Mouse (Mus musculus) hindbrain, embryonic 15.5 days (tissue): Measurements from ENCODE around the gene Pan2. TPM values are rescaled to one million over a fixed set of nuclear protein-coding genes. Genes with fewer than 3 reads are reported as not detected.
A peak's percentile ranks its signal among the peaks of the same experiment; 100 is the strongest.
"Not testable (repeated sequence)": the region's sequence is repeated elsewhere in the genome, so short reads cannot be mapped to it uniquely, and the experiment has no call there.

Experiments used
- ATAC-seq: fragments of 200-750 bp; cut with Nextera tagmentation; 2 replicates; pipeline ENCODE4 v1.8.0; 2017; ENCODE audit warnings: low read depth, moderate number of reproducible peaks, moderate TSS enrichment; ENCODE audit not compliant: low FRiP score
- H3K27ac ChIP-seq: fragments of 300-500 bp; sonication (generic); replicated peaks from 2 replicates; pipeline ENCODE4 v1.5.1; 2015; ENCODE audit warnings: mild to moderate bottlenecking, inconsistent platforms
- H3K27me3 ChIP-seq: fragments of 300-500 bp; sonication (generic); 2 replicates; pipeline ENCODE4 v1.6.1; 2015; ENCODE audit warnings: control low read depth, inconsistent platforms
- H3K36me3 ChIP-seq: fragments of 300-500 bp; sonication (generic); 2 replicates; pipeline ENCODE4 v1.6.1; 2015; ENCODE audit warnings: control low read depth, inconsistent platforms
- H3K4me1 ChIP-seq: fragments of 300-500 bp; sonication (generic); replicated peaks from 2 replicates; pipeline ENCODE4 v1.6.1; 2015; ENCODE audit warnings: control low read depth, inconsistent platforms
- H3K4me2 ChIP-seq: fragments of 300-500 bp; sonication (generic); 2 replicates; pipeline ENCODE4 v1.6.1; 2015; ENCODE audit warnings: moderate library complexity, mild to moderate bottlenecking, inconsistent platforms
- H3K4me3 ChIP-seq: fragments of 300-500 bp; sonication (generic); 2 replicates; pipeline ENCODE4 v1.5.1; 2015; ENCODE audit warnings: mild to moderate bottlenecking, inconsistent platforms
- H3K9ac ChIP-seq: fragments of 300-500 bp; sonication (generic); 2 replicates; pipeline ENCODE4 v1.6.1; 2015; ENCODE audit warnings: inconsistent platforms
- H3K9me3 ChIP-seq: fragments of 300-500 bp; sonication (generic); 2 replicates; pipeline ENCODE4 v1.6.1; 2016; ENCODE audit warnings: control low read depth, inconsistent platforms
- WGBS: fragments of 180-500 bp; shearing (Covaris S2); methylation state at CpG from one replicate; pipeline ENCODE4 v1.1.7; 2015; 5-methylcytosine and 5-hydroxymethylcytosine counted together
- polyA plus RNA-seq: library from polyadenylated mRNA; unstranded; fragments of >200 nt; fragmentation: Nextera tagmentation; extraction: Ambion mirVana; gene quantifications from 2 replicates; pipeline ENCODE4 v1.2.1, GENCODE M21; 2015

The Pan2 gene
- 19.1 and 21.4 TPM in 2 replicates for polyA plus RNA-seq

DNA sequence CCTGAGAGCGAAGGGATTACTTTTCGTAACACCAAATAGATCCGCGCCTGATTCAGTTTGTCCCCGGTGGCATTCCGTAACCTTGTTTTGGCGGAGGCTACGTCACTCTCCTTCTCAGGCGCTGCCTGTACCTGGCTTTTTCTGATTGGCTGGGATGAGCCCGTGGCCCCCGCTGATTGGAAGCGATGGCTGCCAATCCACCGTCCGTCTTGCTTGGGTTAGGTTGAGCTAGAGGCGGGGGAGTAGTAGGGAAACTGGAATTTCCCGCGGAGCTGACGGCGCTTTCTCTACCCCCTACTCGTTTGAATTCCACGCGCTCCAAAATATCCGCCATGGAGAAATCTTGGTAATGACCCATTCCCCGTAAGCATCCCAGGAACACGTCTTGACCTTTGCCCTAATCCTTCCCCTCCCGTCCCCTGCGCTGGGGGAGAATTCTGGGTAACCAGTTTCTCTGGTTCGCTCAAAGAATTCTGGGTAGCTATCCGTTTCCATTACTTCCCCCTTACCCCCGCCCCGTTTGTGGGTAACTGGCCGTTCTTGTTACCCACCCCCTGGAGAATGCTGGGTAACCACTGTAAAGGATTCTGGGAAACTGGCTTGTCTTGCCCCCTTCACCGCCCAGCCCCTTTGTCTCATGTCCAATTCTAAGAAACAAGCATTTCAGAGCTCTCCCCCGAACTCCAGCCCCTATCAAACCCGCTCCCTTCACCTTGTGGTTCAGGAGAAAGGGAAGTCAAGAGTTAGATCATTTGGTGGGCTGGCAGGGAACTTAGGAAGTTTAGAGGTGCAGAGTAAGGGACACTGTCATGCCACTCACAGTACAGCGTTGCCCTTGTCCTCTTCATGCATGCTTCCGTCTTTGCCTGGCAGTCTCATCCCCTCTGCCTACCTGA, at the start of gene Pan2:
TSS of gene Pan2 (plus strand) at position 210 of the 896 bp plus-strand sequence.
- Histone ChIP-seq H3K27ac (peak within 1 kb of the TSS; percentile 98), H3K9ac (peak within 1 kb of the TSS; percentile 94), H3K4me3 (peak within 1 kb of the TSS; percentile 63), H3K4me2 (peak within 1 kb of the TSS; percentile 75), H3K27me3 (no peaks in the 10 kb centered on the region), H3K36me3 (no peaks in the 10 kb centered on the region), H3K9me3 (no peaks in the 10 kb centered on the region), H3K4me1 (peaks cover 18% of the 10 kb centered on the region)
- 1% methylated on average over 37 of the region's 37 CpGs for WGBS
- ATAC-seq: peak; percentile 99

DNA sequence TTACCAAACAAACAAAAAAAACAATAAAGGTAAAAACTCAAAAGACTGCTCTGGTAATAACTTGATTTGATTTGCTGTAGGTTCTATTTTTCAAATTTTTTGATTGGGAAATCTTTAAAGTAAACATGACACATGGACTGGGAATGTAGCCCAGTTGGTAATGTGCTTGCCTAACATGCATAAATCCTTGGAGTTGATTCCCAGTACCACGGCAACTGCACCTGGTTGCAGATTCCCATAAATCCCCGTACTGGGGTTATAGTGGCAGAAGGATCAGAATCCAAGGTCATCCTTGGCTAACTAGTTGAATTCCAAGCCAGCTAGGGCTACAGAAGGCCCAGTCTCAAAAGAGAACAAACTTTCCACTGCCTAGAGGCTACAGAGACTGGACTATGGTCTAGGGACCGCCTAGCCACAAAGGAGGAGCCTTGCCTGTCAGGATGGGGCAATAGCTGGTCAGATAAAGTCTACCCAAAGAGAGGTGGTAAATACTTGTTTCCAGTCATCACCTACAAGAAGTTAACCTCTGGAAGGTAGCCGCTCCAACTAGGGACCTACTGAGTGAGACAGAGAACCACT, 49.4 kb upstream of the Pan2 start, which contains the start of gene Apon:
TSS of gene Apon (plus strand) at position 420 of the 579 bp plus-strand sequence.
- Histone ChIP-seq H3K27me3 (no peaks in the 10 kb centered on the region), H3K4me1 (no peaks in the 10 kb centered on the region), H3K27ac (no peak within 1 kb of the TSS), H3K4me2 (no peak within 1 kb of the TSS), H3K4me3 (no peak within 1 kb of the TSS), H3K9ac (no peak within 1 kb of the TSS), H3K36me3 (peaks cover 20% of the 10 kb centered on the region), H3K9me3 (no peaks in the 10 kb centered on the region)
- ATAC-seq: no peak
- 88% methylated on average over 4 of the region's 4 CpGs for WGBS

DNA sequence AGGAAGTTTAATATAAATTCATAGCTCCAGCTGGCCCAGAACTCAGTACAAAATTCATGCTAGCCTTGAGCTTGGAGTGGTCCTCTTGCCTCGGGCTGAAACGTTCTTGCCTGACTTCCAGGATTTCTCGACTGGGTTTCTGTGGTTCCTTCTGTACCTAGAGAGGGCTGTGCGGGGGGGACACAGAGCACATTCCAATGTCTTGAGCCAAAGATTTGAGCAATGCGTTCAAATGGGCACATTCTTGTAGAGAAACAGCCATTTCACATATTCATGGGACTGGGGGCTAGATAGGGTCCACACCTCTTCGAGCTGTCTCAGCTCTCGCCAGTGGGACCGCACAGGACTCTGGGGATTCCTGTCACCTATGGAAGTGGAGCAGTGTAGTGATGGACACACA, 47.2 kb upstream of the Pan2 start:
- H3K36me3 ChIP-seq: peaks cover 12% of the 10 kb centered on the region; the same call in 1 of the 2 replicates
- H3K9ac ChIP-seq: no peak overlapping the region
- no peaks in the 10 kb centered on the region for H3K4me1 ChIP-seq
- H3K4me3 ChIP-seq: no peak overlapping the region
- H3K4me2 ChIP-seq: no peak overlapping the region
- no peaks in the 10 kb centered on the region for H3K27me3 ChIP-seq
- no peak for ATAC-seq
- H3K9me3 ChIP-seq: no peaks in the 10 kb centered on the region
- no peak overlapping the region for H3K27ac ChIP-seq
- WGBS: 95% methylated on average over 8 of the region's 8 CpGs

DNA sequence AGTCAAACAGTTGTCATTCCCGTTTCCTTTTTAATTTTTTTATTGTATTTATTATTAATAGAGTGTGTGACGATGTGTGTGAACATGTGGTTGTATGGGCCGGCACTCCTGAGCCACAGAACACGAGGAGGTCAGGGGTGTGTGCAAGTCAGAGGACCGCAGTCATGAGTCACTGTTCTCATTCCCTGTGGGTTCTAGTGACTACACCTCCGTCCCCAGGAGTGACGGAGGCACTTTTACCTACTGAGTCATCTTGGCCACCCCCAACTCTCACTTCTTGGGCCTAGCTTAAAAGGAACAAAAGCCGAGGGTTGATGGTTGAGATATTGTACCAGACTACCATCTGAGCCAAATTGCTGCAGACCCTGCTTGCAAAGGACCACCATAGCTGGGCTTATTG, 46.8 kb upstream of the Pan2 start:
- Histone ChIP-seq H3K4me3 (no peak overlapping the region), H3K27me3 (no peaks in the 10 kb centered on the region), H3K36me3 (peaks cover 10% of the 10 kb centered on the region; the same call in 1 of the 2 replicates), H3K4me2 (no peak overlapping the region), H3K9me3 (no peaks in the 10 kb centered on the region), H3K4me1 (no peaks in the 10 kb centered on the region), H3K9ac (no peak overlapping the region), H3K27ac (no peak overlapping the region)
- 89% methylated on average over 8 of the region's 8 CpGs for WGBS
- no peak for ATAC-seq

DNA sequence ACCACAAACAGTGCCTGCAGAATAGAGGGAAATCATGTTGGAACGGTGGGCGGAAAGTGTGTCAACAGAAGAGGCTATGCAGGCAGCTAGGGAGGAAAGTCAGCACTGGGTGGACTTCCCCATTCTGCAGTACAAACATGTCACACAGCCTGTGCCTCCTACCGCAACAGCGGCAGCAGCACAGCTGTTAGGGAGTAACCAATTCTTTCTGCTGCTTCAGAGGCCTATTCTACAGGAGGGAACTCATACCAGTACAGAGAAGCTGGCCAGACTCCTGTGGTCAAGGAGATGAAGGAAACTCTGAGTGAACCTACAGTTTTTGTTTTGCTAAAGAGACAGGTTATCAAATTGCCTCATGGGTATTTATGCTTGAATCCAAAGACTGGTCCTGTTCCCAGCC, 44.2 kb upstream of the Pan2 start:
- Histone ChIP-seq H3K4me2 (no peak overlapping the region), H3K4me3 (no peak overlapping the region), H3K9me3 (no peaks in the 10 kb centered on the region), H3K4me1 (no peaks in the 10 kb centered on the region), H3K27me3 (no peaks in the 10 kb centered on the region), H3K27ac (no peak overlapping the region), H3K36me3 (no peaks in the 10 kb centered on the region), H3K9ac (no peak overlapping the region)
- no peak for ATAC-seq
- 84% methylated on average over 4 of the region's 4 CpGs for WGBS

DNA sequence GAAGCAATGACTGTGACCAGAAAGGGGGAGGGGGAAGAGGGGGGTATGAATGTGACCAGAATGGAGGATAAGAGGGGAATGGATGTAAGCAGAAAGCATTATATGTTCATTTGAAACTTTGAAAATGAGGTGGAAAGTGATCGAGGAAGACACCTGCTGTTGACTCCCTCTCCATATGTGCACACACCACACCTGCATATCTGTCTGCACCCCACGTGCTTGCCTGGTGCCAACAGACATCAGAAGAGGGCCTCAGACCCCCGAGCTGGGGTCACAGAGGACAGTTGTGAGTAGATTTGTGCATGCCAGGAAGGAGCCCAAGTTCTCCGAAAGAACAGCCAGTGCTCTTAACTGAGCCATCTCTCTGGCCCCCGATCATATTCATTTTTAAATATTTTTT, 43.2 kb upstream of the Pan2 start:
- Histone ChIP-seq H3K27ac (no peak overlapping the region), H3K27me3 (no peaks in the 10 kb centered on the region), H3K9me3 (no peaks in the 10 kb centered on the region), H3K4me3 (no peak overlapping the region), H3K36me3 (no peaks in the 10 kb centered on the region), H3K4me2 (no peak overlapping the region), H3K4me1 (no peaks in the 10 kb centered on the region), H3K9ac (no peak overlapping the region)
- no peak for ATAC-seq
- WGBS: 89% methylated on average over 5 of the region's 5 CpGs

DNA sequence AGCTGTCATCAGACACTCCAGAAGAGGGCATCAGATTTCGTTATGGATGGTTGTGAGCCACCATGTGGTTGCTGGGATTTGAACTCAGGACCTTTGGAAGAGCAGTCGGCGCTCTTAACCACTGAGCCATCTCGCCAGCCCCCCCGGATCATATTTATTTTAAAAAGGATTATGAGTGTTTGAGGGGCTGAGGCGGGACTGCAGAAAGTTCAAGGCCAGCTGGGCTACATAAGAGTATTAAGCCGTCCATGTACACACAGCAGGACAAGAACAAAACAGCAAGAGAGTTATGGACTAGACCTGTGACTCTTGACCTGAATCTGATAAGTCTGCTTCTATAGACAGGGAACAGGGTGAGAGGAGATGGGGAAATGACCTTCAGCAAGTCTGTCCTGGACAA, 42.8 kb upstream of the Pan2 start:
- H3K4me2 ChIP-seq, H3K9me3 ChIP-seq, H3K4me3 ChIP-seq, H3K27ac ChIP-seq, H3K9ac ChIP-seq, ATAC-seq, H3K36me3 ChIP-seq, H3K27me3 ChIP-seq, H3K4me1 ChIP-seq: not testable (repeated sequence)
- WGBS: 95% methylated on average over 7 of the region's 7 CpGs

DNA sequence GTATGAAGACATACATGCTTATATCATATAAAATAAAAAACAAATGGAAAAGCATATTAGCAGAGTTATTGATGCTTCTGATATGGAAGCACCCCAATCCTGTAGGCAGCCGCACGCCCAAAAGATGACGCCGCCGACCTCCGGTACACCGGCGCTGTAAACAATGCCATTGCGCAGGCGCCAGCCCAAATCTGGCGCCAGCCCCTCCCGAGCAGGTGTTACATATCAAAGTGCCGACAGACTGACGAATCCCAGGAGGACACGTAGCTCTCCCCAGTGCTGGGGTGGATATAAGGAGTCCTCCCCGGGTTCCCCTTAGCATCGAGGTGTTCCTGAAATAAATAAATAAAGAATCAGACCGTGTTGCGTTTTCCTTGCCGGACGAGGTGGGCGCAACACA, 40.8 kb upstream of the Pan2 start:
- Histone ChIP-seq H3K27me3 (no peaks in the 10 kb centered on the region), H3K4me3 (no peak overlapping the region), H3K9ac (no peak overlapping the region), H3K36me3 (no peaks in the 10 kb centered on the region), H3K4me2 (no peak overlapping the region), H3K9me3 (no peaks in the 10 kb centered on the region), H3K4me1 (no peaks in the 10 kb centered on the region), H3K27ac (no peak overlapping the region)
- WGBS: 78% methylated on average over 22 of the region's 22 CpGs
- no peak for ATAC-seq

DNA sequence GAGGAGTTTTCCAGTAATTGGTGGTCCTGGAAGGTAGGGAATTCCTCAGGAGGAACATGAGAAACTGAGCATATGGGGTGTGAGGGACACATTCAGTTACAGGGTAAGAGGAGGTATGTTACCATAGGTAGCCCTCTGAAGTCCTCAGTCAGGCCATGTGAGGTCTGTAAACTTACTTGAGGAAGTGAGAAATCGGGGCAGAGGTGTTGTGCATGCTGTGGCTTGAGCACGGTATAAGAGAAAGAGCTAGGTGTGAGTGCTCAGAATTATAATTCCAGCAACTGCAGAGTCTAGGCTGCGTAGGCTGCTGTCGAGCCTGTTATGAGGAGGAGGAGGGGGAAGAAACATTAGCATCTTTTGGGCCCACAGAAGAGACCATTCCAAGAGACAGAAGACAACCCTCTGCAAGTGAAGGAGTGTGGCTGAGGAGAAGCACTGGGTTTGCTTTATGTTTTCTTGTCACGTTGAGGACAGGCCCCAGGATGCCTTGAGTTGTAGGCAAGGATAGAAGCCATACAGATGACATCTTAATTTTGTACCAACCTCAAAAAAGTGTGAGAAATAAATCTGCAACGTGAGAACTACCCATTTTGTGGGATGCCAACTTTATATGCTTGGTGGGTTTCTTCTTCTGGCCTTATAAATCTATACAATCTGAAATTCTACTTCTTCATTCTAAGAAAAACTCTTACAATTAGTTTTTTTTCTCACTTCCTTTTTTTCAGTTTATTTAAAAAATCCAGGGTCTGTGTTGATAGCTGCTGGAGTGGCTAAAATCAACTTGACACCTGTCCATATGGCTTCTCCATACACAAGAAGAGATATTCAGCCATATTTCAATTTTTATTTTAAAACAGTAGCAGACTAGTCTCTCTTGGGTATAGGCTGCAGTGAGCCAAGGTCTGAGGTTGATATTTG, 39.5 kb upstream of the Pan2 start:
- no peaks in the 10 kb centered on the region for H3K4me1 ChIP-seq
- H3K36me3 ChIP-seq: no peaks in the 10 kb centered on the region
- no peak overlapping the region for H3K4me2 ChIP-seq
- no peak overlapping the region for H3K4me3 ChIP-seq
- no peak overlapping the region for H3K27ac ChIP-seq
- 76% methylated on average over 6 of the region's 6 CpGs for WGBS
- no peak for ATAC-seq
- no peak overlapping the region for H3K9ac ChIP-seq
- H3K9me3 ChIP-seq: no peaks in the 10 kb centered on the region
- H3K27me3 ChIP-seq: no peaks in the 10 kb centered on the region

DNA sequence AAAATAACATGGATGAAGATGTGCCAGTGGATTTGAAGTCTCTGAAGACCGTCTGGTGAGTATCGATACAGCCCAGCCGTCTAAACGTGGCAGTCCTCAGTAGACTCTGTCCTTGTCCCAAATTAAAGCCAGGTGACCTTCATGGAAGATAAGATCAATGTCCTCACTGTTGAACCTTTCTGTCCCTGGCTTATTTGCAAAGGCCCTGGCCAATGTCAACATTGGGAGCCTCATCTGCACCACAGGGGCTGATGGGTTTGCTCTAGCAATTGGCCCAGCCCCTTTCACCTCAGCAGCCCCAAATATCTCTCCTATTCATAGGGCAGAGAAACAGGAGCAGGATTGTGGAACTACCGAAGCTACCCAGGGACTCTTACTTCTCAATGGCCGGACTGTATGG, 34.8 kb upstream of the Pan2 start, which contains the start of gene Apof:
TSS of gene Apof (plus strand) at position 301 of the 400 bp plus-strand sequence.
- WGBS: 87% methylated on average over 6 of the region's 6 CpGs
- Histone ChIP-seq H3K4me1 (peaks cover 5% of the 10 kb centered on the region; the same call in 1 of the 2 replicates), H3K9me3 (no peaks in the 10 kb centered on the region), H3K27ac (no peak within 1 kb of the TSS), H3K36me3 (no peaks in the 10 kb centered on the region), H3K27me3 (no peaks in the 10 kb centered on the region), H3K9ac (no peak within 1 kb of the TSS), H3K4me3 (no peak within 1 kb of the TSS), H3K4me2 (no peak within 1 kb of the TSS)
- no peak for ATAC-seq

DNA sequence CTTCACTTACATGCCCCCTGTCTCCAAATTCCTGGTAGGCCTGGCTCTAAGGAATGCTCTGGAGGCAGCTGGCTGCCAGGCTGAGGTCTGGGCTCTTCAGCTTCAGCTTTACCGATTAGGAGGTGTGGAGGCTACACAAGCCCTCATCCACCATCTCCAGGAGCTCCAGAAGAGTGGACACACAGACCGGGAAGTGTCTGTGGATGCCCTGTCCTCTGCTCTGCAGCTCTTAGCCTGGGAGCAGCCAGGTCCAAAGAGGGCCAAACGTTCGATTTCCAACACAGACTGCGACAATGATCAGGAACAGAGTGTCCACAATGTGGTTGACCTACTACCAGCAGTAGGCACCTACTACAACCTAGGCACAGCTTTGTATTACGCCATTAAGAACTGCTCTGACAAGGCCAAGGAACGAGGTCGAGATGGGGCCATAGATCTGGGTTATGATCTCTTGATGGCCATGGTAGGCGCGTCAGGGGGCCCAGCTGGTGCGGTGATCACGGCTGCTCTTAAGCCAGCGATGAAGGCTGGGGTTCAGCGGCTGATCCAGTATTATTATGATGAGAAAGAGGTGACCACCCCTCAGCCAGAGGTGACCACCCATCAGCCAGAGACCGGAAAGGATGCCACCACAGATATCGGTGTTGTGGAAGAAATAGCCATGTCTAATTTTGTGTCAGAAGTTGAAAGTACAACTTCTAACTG, 33.8 kb upstream of the Pan2 start:
- Histone ChIP-seq H3K4me3 (no peak overlapping the region), H3K4me2 (0 out of 2 replicates have a peak overlapping the region, but pooled peaks have one; percentile 74), H3K27ac (0 out of 2 replicates have a peak overlapping the region, but pooled peaks have one; percentile 81)

More for the DNA sequence above, 33.8 kb upstream of the Pan2 start:
- ATAC-seq: no peak
- WGBS: 89% methylated on average over 16 of the region's 16 CpGs
- Histone ChIP-seq H3K4me1 (peaks cover 5% of the 10 kb centered on the region; the same call in 1 of the 2 replicates), H3K9me3 (no peaks in the 10 kb centered on the region), H3K9ac (no peak overlapping the region), H3K36me3 (no peaks in the 10 kb centered on the region), H3K27me3 (no peaks in the 10 kb centered on the region)
